Mouse (Mus musculus): ENCODE results near the gene Fbxo3. TPM values are rescaled to one million over a fixed set of nuclear protein-coding genes. Genes with fewer than 3 reads are reported as not detected.
"Not testable (repeated sequence)": the region's sequence is repeated elsewhere in the genome, so short reads cannot be mapped to it uniquely, and the experiment has no call there.

The Fbxo3 gene
- polyA plus RNA-seq, 1 experiment from 2014 or later: 61.1 TPM

GRCm38 (mm10) chr2:104104800-104105199 is 77.3 kb downstream of the Fbxo3 start:
- H3K27ac ChIP-seq (ENCODE audit: low read length): no peak overlapping the region
- 80% methylated on average over 6 of the region's 6 CpGs for WGBS
- no peak overlapping the region for H3K4me2 ChIP-seq (replicated peaks; ENCODE audit: low read depth, low read length)
- no peaks in the 10 kb centered on the region for H3K36me3 ChIP-seq (ENCODE audit: insufficient read depth, low read length)
- H3K4me1 ChIP-seq (ENCODE audit: insufficient read depth, low read length): 0 out of 2 replicates have a peak, but pooled peaks cover 2% of the 10 kb centered on the region
- no peak for ATAC-seq (ENCODE audit: low FRiP score, low TSS enrichment)
- H3K27me3 ChIP-seq (ENCODE audit: insufficient read depth, low read length): no peaks in the 10 kb centered on the region
- no peaks in the 10 kb centered on the region for H3K9me3 ChIP-seq (ENCODE audit: low read length)
- H3K9ac ChIP-seq (replicated peaks; ENCODE audit: low read length): no peak overlapping the region
- H3K4me3 ChIP-seq (ENCODE audit: low read length): no peak overlapping the region

GRCm38 (mm10) chr2:104109021-104109420 is 81.5 kb downstream of the Fbxo3 start:
- not testable (repeated sequence) for H3K27ac ChIP-seq (ENCODE audit: low read length); H3K9me3 ChIP-seq (ENCODE audit: low read length); H3K4me3 ChIP-seq (ENCODE audit: low read length); H3K4me2 ChIP-seq (replicated peaks; ENCODE audit: low read depth, low read length); ATAC-seq (ENCODE audit: low FRiP score, low TSS enrichment); H3K9ac ChIP-seq (replicated peaks; ENCODE audit: low read length); H3K27me3 ChIP-seq (ENCODE audit: insufficient read depth, low read length); H3K4me1 ChIP-seq (ENCODE audit: insufficient read depth, low read length); H3K36me3 ChIP-seq (ENCODE audit: insufficient read depth, low read length)
- WGBS: 86% methylated on average over 2 of the region's 2 CpGs

- 0 out of 2 replicates have a peak overlapping the region, but pooled peaks have one; percentile 24 for H3K27ac ChIP-seq (ENCODE audit: low read length)
- no peak overlapping the region for H3K9ac ChIP-seq (replicated peaks; ENCODE audit: low read length)
- 64% methylated on average over 2 of the region's 2 CpGs for WGBS
- H3K4me1 ChIP-seq (ENCODE audit: insufficient read depth, low read length): 0 out of 2 replicates have a peak, but pooled peaks cover 2% of the 10 kb centered on the region
- H3K27me3 ChIP-seq (ENCODE audit: insufficient read depth, low read length): no peaks in the 10 kb centered on the region
- no peaks in the 10 kb centered on the region for H3K9me3 ChIP-seq (ENCODE audit: low read length)
- ATAC-seq (ENCODE audit: low FRiP score, low TSS enrichment): no peak
- H3K4me2 ChIP-seq (replicated peaks; ENCODE audit: low read depth, low read length): no peak overlapping the region
- H3K4me3 ChIP-seq (ENCODE audit: low read length): no peak overlapping the region
- H3K36me3 ChIP-seq (ENCODE audit: insufficient read depth, low read length): no peaks in the 10 kb centered on the region
Measured at GRCm38 (mm10) chr2:104109528-104109927, 82.0 kb downstream of the Fbxo3 start.

- Histone ChIP-seq H3K27me3 (ENCODE audit: insufficient read depth, low read length) (no peaks in the 10 kb centered on the region), H3K4me1 (ENCODE audit: insufficient read depth, low read length) (0 out of 2 replicates have a peak, but pooled peaks cover 2% of the 10 kb centered on the region), H3K27ac (ENCODE audit: low read length) (no peak overlapping the region), H3K36me3 (ENCODE audit: insufficient read depth, low read length) (no peaks in the 10 kb centered on the region), H3K9me3 (ENCODE audit: low read length) (no peaks in the 10 kb centered on the region), H3K4me2 (replicated peaks; ENCODE audit: low read depth, low read length) (no peak overlapping the region), H3K9ac (replicated peaks; ENCODE audit: low read length) (no peak overlapping the region), H3K4me3 (ENCODE audit: low read length) (no peak overlapping the region)
- WGBS: 74% methylated on average over 4 of the region's 4 CpGs
- ATAC-seq (ENCODE audit: low FRiP score, low TSS enrichment): no peak
Measured at GRCm38 (mm10) chr2:104110031-104110430, 82.5 kb downstream of the Fbxo3 start.

GRCm38 (mm10) chr2:104111170-104111797 is 83.8 kb downstream of the Fbxo3 start:
- not testable (repeated sequence) for H3K4me2 ChIP-seq (replicated peaks; ENCODE audit: low read depth, low read length); ATAC-seq (ENCODE audit: low FRiP score, low TSS enrichment); H3K4me3 ChIP-seq (ENCODE audit: low read length); H3K9ac ChIP-seq (replicated peaks; ENCODE audit: low read length); H3K27me3 ChIP-seq (ENCODE audit: insufficient read depth, low read length); H3K9me3 ChIP-seq (ENCODE audit: low read length); H3K4me1 ChIP-seq (ENCODE audit: insufficient read depth, low read length); H3K27ac ChIP-seq (ENCODE audit: low read length); H3K36me3 ChIP-seq (ENCODE audit: insufficient read depth, low read length)
- no CpG with 5 or more reads among the region's 1 CpGs for WGBS

Other genes starting within 250 kb of the Fbxo3 start
- gene Caprin1, start 230.1 kb upstream of the Fbxo3 start, polyA plus RNA-seq (2015; fragmentation: Nextera tagmentation; extraction: Ambion mirVana): 324 and 325 TPM in 2 replicates
- gene Lmo2, start 69.7 kb upstream of the Fbxo3 start, polyA plus RNA-seq (2015; fragmentation: Nextera tagmentation; extraction: Ambion mirVana): 33.1 and 34.9 TPM in 2 replicates
- gene 4931422A03Rik, start 640 bp downstream of the Fbxo3 start, polyA plus RNA-seq (2015; fragmentation: Nextera tagmentation; extraction: Ambion mirVana): 2.0 and 2.6 TPM in 2 replicates
- not detected in 2 replicates for gene Gm10912, start 38.1 kb downstream of the Fbxo3 start, polyA plus RNA-seq (2015; fragmentation: Nextera tagmentation; extraction: Ambion mirVana)
- not detected in 2 replicates for gene Gm10799, start 40.8 kb downstream of the Fbxo3 start, polyA plus RNA-seq (2015; fragmentation: Nextera tagmentation; extraction: Ambion mirVana)
- gene Cd59b, start 42.1 kb downstream of the Fbxo3 start, polyA plus RNA-seq (2015; fragmentation: Nextera tagmentation; extraction: Ambion mirVana): 6.3 and 7.2 TPM in 2 replicates
- 45.4 and 48.4 TPM in 2 replicates for gene Cd59a, start 68.1 kb downstream of the Fbxo3 start, polyA plus RNA-seq (2015; fragmentation: Nextera tagmentation; extraction: Ambion mirVana)
- gene A930018P22Rik, start 95.0 kb downstream of the Fbxo3 start, polyA plus RNA-seq (2015; fragmentation: Nextera tagmentation; extraction: Ambion mirVana): not detected in 2 replicates